8 mouse cellular contexts compared by ENCODE assay signal in the genomic region with DNA sequence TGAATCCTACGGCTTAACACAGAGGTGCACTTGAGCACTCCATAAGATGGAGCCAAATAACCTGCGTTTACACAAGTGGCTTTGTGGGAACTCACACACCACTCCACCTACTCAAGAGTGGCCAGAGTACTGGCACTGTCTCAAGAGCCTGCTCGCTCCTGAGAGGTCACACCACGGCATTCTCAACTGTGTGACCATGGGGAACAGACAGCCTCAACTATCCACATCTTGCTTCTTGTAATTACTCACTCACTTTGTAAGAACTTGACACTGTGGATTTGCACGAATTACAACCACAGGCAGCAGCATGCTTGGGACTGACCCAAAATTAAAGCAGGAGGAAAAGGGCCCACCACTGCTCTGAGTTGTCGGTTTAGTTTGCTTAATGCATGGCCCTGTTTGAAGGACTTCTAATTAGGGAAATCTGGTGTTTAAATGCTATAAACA. TPM values are rescaled to one million over a fixed set of nuclear protein-coding genes. Genes with fewer than 3 reads are reported as not detected.
DNase-seq lines count a peak whose midpoint lies in the region; ATAC-seq and TF ChIP-seq lines count a peak whose summit lies in the region.

No protein-coding gene starts in this region.

- H3K4me2 ChIP-seq in lung, embryonic 16.5 days (ENCODE audit: low read depth, low read length), result peak overlapping the region; percentile 60

- H3K9ac ChIP-seq in lung, embryonic 16.5 days (ENCODE audit: low read length), result peak overlapping the region; percentile 63

- no peaks in the 10 kb centered on the region for H3K36me3 ChIP-seq in lung, embryonic 16.5 days (ENCODE audit: control insufficient read depth, insufficient read depth, low read length)

- H3K4me3 ChIP-seq in left cerebral cortex, adult 2 months, result peak overlapping the region; percentile 79
- H3K4me3 ChIP-seq in lung, embryonic 16.5 days (ENCODE audit: low read length), result peak overlapping the region; percentile 53

- intact Hi-C loops in left cerebral cortex, adult 2 months (cut with DNase I), result loop anchor here (2.0 to 5.0 kb wide), 2 partner anchors 45 to 85 kb away; no protein-coding TSS in a partner anchor
- intact Hi-C loops in left cerebral cortex, postnatal 36 days (cut with DNase I), result loop anchor here (5.0 kb wide), 2 partner anchors 35 to 85 kb away; no protein-coding TSS in a partner anchor

- H3K27me3 ChIP-seq in lung, embryonic 16.5 days (ENCODE audit: control insufficient read depth, insufficient read depth, low read depth, low read length), result no peaks in the 10 kb centered on the region

- peak overlapping the region; percentile 2; the same call in 1 of the 2 replicates for H3K27ac ChIP-seq in left cerebral cortex, adult 2 months
- peak overlapping the region; percentile 91 for H3K27ac ChIP-seq in lung, embryonic 16.5 days (ENCODE audit: low read length)

- no peaks in the 10 kb centered on the region for H3K9me3 ChIP-seq in lung, embryonic 16.5 days (ENCODE audit: control insufficient read depth, low read length)

- H3K4me1 ChIP-seq in lung, embryonic 16.5 days (replicated peaks; ENCODE audit: control insufficient read depth, insufficient read depth, low read length), result peaks cover 18% of the 10 kb centered on the region

- no peak for DNase-seq in left cerebral cortex, adult 2 months (ENCODE audit: extremely low spot score in 1 of 2, low spot score in 2 of 2)
- no peak for DNase-seq in left cerebral cortex, postnatal 36 days (ENCODE audit: low spot score in 2 of 2)
- peak; percentile 60 for DNase-seq in c-Kit-positive CD71-positive TER-119-positive erythroid progenitor cells, embryonic 14.5 days (ENCODE audit: low spot score)
- DNase-seq in kidney, adult 11 months, result peak; percentile 62
- peak; percentile 56 for DNase-seq in skeletal muscle tissue, adult 2 months (ENCODE audit: low read depth, low spot score)
- DNase-seq in frontal cortex, postnatal 14 days (ENCODE audit: low spot score in 2 of 2), result no peak

- WGBS in lung, embryonic 16.5 days, result 10% methylated on average over 6 of the region's 6 CpGs

- ATAC-seq in granulocyte monocyte progenitor cell, adult 5-6 weeks (replicated peaks; ENCODE audit: poor library complexity, severe bottlenecking), result peak; percentile 41
- ATAC-seq in lung, embryonic 16.5 days (ENCODE audit: low read depth), result peak; percentile 87

- TF ChIP-seq CTCF in left cerebral cortex, adult 2 months (IDR thresholded peaks at IDR 0.05), result no peak

RNA-seq across cellular contexts. Expression of gene Dnajb4, which starts 18.3 kb away (rescaled TPM):
- 10 to 100 TPM; 75.4 to 78.2 TPM for total RNA-seq in left cerebral cortex, adult 2 months (2021)
- total RNA-seq in left cerebral cortex, postnatal 36 days (2021), result 10 to 100 TPM; 62.8 to 72.6 TPM
- total RNA-seq in granulocyte monocyte progenitor cell, adult 5-6 weeks (2014; fragmentation: Nextera tagmentation), result 17.9 and 19.5 TPM in 2 replicates
- 46.1 and 46.7 TPM in 2 replicates for total RNA-seq in granulocyte monocyte progenitor cell, adult 5-6 weeks (2017)
- 44.0 and 44.8 TPM in 2 replicates for polyA plus RNA-seq in lung, embryonic 16.5 days (2015; fragmentation: Nextera tagmentation; extraction: Ambion mirVana)

RNA-seq across cellular contexts. Expression of gene Fubp1, which starts 18.4 kb away (rescaled TPM):
- 100 to 1,000 TPM; 131 to 132 TPM for total RNA-seq in left cerebral cortex, adult 2 months (2021)
- total RNA-seq in left cerebral cortex, postnatal 36 days (2021), result 100 to 1,000 TPM in 1 of 2 experiments, 10 to 100 TPM in 1; 88.4 to 149 TPM
- 173 and 191 TPM in 2 replicates for total RNA-seq in granulocyte monocyte progenitor cell, adult 5-6 weeks (2014; fragmentation: Nextera tagmentation)
- 225 and 260 TPM in 2 replicates for total RNA-seq in granulocyte monocyte progenitor cell, adult 5-6 weeks (2017)
- 231 and 251 TPM in 2 replicates for polyA plus RNA-seq in lung, embryonic 16.5 days (2015; fragmentation: Nextera tagmentation; extraction: Ambion mirVana)

RNA-seq across cellular contexts. Expression of gene Gipc2, which starts 25.8 kb away (rescaled TPM):
- total RNA-seq in left cerebral cortex, adult 2 months (2021), result 1 to 10 TPM; 2.8 to 3.2 TPM
- 1 to 10 TPM; 3.8 to 7.9 TPM for total RNA-seq in left cerebral cortex, postnatal 36 days (2021)
- total RNA-seq in granulocyte monocyte progenitor cell, adult 5-6 weeks (2014; fragmentation: Nextera tagmentation), result not detected in 2 replicates
- total RNA-seq in granulocyte monocyte progenitor cell, adult 5-6 weeks (2017), result not detected in 2 replicates
- polyA plus RNA-seq in lung, embryonic 16.5 days (2015; fragmentation: Nextera tagmentation; extraction: Ambion mirVana), result 12.3 and 13.4 TPM in 2 replicates

Comparison
In these comparisons a context has a peak if more than half of its experiments do, and no peak if none do; other contexts are left out.
1. DNase-seq: peak in c-Kit-positive CD71-positive TER-119-positive erythroid progenitor cells, embryonic 14.5 days (single experiment), kidney, adult 11 months (single experiment) and skeletal muscle tissue, adult 2 months (single experiment); none in left cerebral cortex, adult 2 months (0 of 2), left cerebral cortex, postnatal 36 days (0 of 2) and frontal cortex, postnatal 14 days (0 of 2).